Mouse (Mus musculus) neural tube, embryonic 12.5 days (tissue): ENCODE measurements around the gene Crp. TPM values are rescaled to one million over a fixed set of nuclear protein-coding genes. Genes with fewer than 3 reads are reported as not detected.
A peak's percentile ranks its signal among the peaks of the same experiment; 100 is the strongest.

ENCODE experiments used
- ATAC-seq: fragments of 200-750 bp; cut with Nextera tagmentation; 2 replicates; pipeline ENCODE4 v1.8.0; 2017; ENCODE audit warnings: low read depth, mild to moderate bottlenecking, moderate TSS enrichment, moderate library complexity; ENCODE audit not compliant: low FRiP score
- H3K27ac ChIP-seq: fragments of 300-500 bp; sonication (generic); 2 replicates; pipeline ENCODE4 v1.5.1; 2016
- H3K27me3 ChIP-seq: fragments of 300-500 bp; sonication (generic); replicated peaks from 2 replicates; pipeline ENCODE4 v1.6.1; 2016; ENCODE audit warnings: mild to moderate bottlenecking
- H3K36me3 ChIP-seq: fragments of 300-500 bp; sonication (generic); 2 replicates; pipeline ENCODE4 v1.6.1; 2016; ENCODE audit warnings: mild to moderate bottlenecking
- H3K4me1 ChIP-seq: fragments of 300-500 bp; sonication (generic); 2 replicates; pipeline ENCODE4 v1.6.1; 2016
- H3K4me2 ChIP-seq: fragments of 300-500 bp; sonication (generic); replicated peaks from 2 replicates; pipeline ENCODE4 v1.6.1; 2016; ENCODE audit warnings: mild to moderate bottlenecking
- H3K4me3 ChIP-seq: fragments of 300-500 bp; sonication (generic); 2 replicates; pipeline ENCODE4 v1.5.1; 2016
- H3K9ac ChIP-seq: fragments of 300-500 bp; sonication (generic); 2 replicates; pipeline ENCODE4 v1.6.1; 2016; ENCODE audit warnings: mild to moderate bottlenecking
- H3K9me3 ChIP-seq: fragments of 300-500 bp; sonication (generic); 2 replicates; pipeline ENCODE4 v1.6.1; 2016; ENCODE audit warnings: mild to moderate bottlenecking
- WGBS: fragments of 180-500 bp; shearing (Covaris S2); methylation state at CpG from one replicate; pipeline ENCODE4 v1.1.7; 2016; 5-methylcytosine and 5-hydroxymethylcytosine counted together
- polyA plus RNA-seq: library from polyadenylated mRNA; unstranded; fragments of >200 nt; fragmentation: Nextera tagmentation; extraction: Ambion mirVana; gene quantifications from 2 replicates; pipeline ENCODE4 v1.2.1, GENCODE M21; 2016

Crp gene
- polyA plus RNA-seq, 1 experiment from 2014 or later = 1.7 TPM

DNA sequence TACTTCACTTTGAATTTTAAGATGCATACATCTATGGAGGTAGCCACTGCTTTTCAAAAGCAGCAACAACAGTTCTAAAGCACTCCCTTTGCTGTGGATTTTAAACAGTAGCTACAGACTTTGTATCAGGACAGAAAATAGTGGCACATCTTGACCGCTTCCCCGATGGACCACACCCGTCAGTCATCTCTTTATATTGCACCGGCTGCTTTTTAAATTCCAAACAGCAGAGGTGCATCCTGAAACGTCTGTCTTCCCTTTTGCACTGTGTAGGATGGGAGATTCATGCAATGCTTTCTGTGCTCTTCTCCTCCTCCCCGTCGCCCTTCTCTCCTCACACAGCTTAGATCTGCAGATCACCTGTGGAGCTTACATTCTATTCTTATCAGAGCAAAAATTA, 57.3 kb downstream of the Crp start:
- ATAC-seq = no peak
- Histone ChIP-seq H3K27ac (no peak overlapping the region), H3K4me2 (no peak overlapping the region), H3K4me3 (no peak overlapping the region), H3K27me3 (no peaks in the 10 kb centered on the region), H3K4me1 (no peaks in the 10 kb centered on the region), H3K9me3 (no peaks in the 10 kb centered on the region), H3K36me3 (no peaks in the 10 kb centered on the region), H3K9ac (no peak overlapping the region)
- 79% methylated on average over 7 of the region's 7 CpGs for WGBS

DNA sequence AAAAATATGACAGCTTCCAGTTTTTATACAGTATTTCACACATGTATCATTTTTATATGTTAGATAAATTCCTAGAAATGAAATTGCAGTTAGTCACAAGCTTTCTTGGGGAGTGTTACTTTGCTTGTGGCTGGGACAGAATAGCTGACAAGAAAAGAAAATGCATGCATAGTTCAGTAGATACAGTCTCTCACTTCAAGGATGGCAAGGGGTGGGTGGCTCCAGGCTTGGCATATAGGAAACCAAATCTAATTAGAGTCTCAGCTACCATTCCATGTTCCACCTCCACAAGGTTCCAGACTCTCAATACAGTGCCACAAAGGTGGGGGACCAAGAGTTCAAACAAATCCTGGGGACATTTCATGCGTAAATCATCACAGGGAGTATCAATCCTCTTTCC, 61.7 kb downstream of the Crp start:
- H3K27me3 ChIP-seq = no peaks in the 10 kb centered on the region
- H3K4me3 ChIP-seq = no peak overlapping the region
- no peaks in the 10 kb centered on the region for H3K4me1 ChIP-seq
- ATAC-seq = no peak
- H3K36me3 ChIP-seq = no peaks in the 10 kb centered on the region
- H3K4me2 ChIP-seq = no peak overlapping the region
- H3K9me3 ChIP-seq = no peaks in the 10 kb centered on the region
- no peak overlapping the region for H3K27ac ChIP-seq
- no peak overlapping the region for H3K9ac ChIP-seq
- WGBS = 83% methylated on average over 1 of the region's 1 CpGs

DNA sequence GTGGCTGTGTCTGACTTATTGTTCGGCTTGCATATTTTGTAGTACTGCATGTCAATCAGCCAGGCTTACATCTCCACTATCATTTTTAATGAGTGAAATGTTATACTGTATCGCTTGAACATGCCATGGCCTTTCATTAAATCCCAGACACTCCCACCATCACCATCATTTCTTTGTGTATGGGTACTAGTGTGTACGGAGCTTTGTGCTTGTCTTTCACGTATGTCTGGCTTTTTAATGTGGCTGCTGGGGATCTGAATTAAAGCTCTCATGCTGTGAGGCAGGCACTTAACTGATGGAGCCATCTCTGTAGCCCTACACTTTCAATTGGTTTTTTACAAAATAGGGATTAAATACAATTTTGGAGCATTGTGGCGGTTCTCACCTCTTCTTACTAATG, 81.3 kb downstream of the Crp start:
- H3K4me3 ChIP-seq = no peak overlapping the region
- WGBS = 68% methylated on average over 5 of the region's 5 CpGs
- no peaks in the 10 kb centered on the region for H3K4me1 ChIP-seq
- H3K36me3 ChIP-seq = no peaks in the 10 kb centered on the region
- H3K27me3 ChIP-seq = no peaks in the 10 kb centered on the region
- no peak overlapping the region for H3K27ac ChIP-seq
- H3K9ac ChIP-seq = no peak overlapping the region
- no peak for ATAC-seq
- no peak overlapping the region for H3K4me2 ChIP-seq
- H3K9me3 ChIP-seq = no peaks in the 10 kb centered on the region

DNA sequence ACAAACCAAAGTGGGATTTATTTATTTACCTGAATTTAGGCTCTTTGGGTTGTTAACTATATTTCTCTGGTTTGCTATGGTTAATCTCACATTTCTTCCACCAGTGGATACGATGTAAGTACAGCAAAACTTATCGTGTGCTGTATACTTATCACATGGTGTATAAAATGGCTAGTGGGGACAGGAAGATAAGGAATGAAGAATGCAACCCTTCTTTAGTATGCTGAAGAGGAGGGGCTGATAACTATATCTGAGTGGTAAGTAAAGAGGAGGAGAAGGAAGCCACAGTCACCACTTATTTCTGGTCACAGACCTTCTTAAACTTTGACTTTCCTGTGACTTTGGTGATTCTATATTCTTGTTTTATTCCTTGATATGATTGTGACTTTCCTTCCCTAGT, 87.5 kb downstream of the Crp start:
- H3K4me1 ChIP-seq = no peaks in the 10 kb centered on the region
- no peaks in the 10 kb centered on the region for H3K27me3 ChIP-seq
- H3K9ac ChIP-seq = no peak overlapping the region
- H3K4me3 ChIP-seq = no peak overlapping the region
- WGBS = 97% methylated on average over 2 of the region's 2 CpGs
- H3K36me3 ChIP-seq = no peaks in the 10 kb centered on the region
- H3K4me2 ChIP-seq = no peak overlapping the region
- H3K9me3 ChIP-seq = no peaks in the 10 kb centered on the region
- no peak for ATAC-seq
- no peak overlapping the region for H3K27ac ChIP-seq

DNA sequence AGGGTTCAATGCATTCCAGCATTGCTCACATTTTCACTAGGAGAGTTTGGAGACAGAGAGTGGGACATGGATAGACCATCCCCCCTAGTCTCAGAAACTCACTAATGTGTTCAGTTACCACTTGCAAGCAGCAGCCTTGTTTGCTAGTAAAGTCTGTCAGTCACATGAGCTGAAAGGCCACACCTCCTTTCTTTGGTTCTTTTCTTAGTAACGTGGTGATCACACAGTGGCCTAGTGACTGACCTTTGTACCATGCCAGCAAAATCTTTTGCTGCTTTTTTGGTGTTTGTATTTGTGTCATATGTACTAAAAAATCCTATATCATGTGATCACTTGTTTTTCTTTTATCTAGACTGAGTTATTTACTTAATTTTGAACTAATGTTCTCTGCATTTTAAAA, 88.0 kb downstream of the Crp start:
- Histone ChIP-seq H3K9ac (no peak overlapping the region), H3K27me3 (no peaks in the 10 kb centered on the region), H3K9me3 (no peaks in the 10 kb centered on the region), H3K4me1 (no peaks in the 10 kb centered on the region), H3K4me2 (no peak overlapping the region), H3K36me3 (no peaks in the 10 kb centered on the region), H3K4me3 (no peak overlapping the region), H3K27ac (no peak overlapping the region)
- WGBS = 9% methylated on average over 1 of the region's 1 CpGs
- no peak for ATAC-seq

DNA sequence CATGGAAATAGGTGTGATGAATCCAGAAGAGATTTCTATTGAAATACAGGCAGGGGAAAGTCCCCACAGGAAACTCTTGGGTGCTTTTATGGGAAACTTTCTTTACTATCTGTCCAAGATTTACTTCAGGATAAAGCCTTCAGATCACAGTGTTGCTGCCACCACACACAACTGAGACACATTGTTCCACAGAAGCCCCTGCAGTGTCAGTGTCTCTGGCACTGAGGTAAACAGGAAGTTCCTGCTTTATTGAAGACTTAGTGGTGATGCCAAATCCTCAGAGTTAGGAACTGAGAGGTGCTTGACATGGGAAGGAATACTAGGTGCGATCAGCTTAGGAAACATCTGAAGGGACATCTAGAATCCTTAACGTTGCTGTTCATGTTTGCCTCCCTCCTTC, 131.1 kb downstream of the Crp start:
- no peaks in the 10 kb centered on the region for H3K4me1 ChIP-seq
- no peak overlapping the region for H3K9ac ChIP-seq
- 81% methylated on average over 2 of the region's 2 CpGs for WGBS
- H3K27ac ChIP-seq = no peak overlapping the region
- no peak overlapping the region for H3K4me2 ChIP-seq
- H3K4me3 ChIP-seq = no peak overlapping the region
- ATAC-seq = no peak
- H3K9me3 ChIP-seq = no peaks in the 10 kb centered on the region
- no peaks in the 10 kb centered on the region for H3K27me3 ChIP-seq
- no peaks in the 10 kb centered on the region for H3K36me3 ChIP-seq

DNA sequence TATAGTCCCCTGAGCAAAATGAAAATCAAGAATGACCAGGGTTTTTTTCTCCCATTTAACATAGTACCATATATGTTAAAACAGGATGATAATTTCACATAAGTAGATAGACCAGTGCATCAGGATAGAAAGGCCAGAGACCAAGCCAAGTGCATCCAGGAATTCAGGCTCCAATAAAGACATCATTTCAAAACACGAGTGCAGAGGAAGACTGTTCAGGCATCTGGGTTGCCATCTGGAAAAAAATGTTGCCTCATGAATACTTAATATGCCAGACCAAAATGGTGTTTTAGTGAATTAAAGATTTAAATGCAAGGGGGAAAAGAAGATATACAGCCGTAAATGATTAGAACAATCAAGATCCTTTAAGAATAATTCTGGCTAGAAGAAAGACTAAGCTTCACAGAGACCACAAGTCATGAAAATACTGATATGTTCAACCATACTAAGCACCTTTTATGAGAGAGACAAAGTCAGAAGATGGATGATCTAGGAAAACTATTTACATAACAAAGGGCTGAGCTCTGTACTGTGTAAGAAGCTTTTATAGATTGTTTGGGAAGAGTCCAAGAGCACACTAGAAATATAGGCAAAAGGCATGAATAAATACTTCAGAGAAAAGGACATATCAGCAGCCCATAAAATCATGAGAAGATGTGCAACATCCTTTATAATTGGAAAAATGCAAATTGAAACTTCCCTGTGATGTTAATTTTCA, 149.3 kb downstream of the Crp start:
- peak; percentile 77 for ATAC-seq
- H3K9ac ChIP-seq = no peak overlapping the region
- 37% methylated on average over 2 of the region's 2 CpGs for WGBS
- H3K36me3 ChIP-seq = no peaks in the 10 kb centered on the region
- no peak overlapping the region for H3K4me3 ChIP-seq
- no peaks in the 10 kb centered on the region for H3K27me3 ChIP-seq
- H3K27ac ChIP-seq = no peak overlapping the region
- no peak overlapping the region for H3K4me2 ChIP-seq
- no peaks in the 10 kb centered on the region for H3K9me3 ChIP-seq
- no peaks in the 10 kb centered on the region for H3K4me1 ChIP-seq

DNA sequence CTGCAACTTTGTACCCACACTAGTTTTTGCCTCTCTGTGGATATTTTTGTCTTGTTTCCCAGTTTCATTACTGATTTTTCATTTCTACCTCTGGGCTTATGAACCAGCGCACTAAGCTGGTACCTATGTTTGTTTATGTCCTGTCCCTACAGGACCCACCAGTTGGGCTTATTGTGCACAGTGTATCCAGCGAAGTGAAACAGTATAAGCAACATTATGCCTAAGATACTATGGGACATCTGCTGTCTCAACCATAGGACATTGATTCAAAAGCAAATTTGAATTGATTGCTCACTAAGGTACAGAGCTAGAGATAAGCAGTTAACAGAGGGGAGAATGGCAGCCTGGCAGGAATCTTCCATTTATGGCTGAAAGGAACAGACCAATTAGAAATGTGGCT, 150.3 kb downstream of the Crp start:
- ATAC-seq = peak; percentile 34
- Histone ChIP-seq H3K9ac (no peak overlapping the region), H3K36me3 (no peaks in the 10 kb centered on the region), H3K27me3 (no peaks in the 10 kb centered on the region), H3K4me2 (no peak overlapping the region), H3K27ac (no peak overlapping the region), H3K4me3 (no peak overlapping the region), H3K4me1 (no peaks in the 10 kb centered on the region), H3K9me3 (no peaks in the 10 kb centered on the region)
- 92% methylated on average over 2 of the region's 2 CpGs for WGBS

DNA sequence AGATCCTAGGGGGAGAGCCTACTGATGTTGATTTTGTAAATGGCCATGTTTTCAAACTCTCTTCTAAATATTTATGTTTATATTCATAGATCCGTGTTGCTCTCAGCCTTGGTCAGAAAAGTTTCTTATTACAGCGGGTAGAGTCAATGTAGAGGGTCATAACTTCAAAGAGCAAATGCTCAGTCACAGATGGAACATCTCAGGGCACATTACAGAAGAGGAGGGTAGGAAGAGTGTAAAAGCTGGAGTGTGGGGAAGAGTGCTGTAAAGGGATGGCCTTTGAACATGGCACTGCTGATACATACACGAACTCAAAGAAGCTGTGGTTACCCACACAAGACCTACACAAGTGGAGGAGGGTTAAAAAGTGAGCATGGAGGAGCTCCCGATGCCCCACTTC, 177.4 kb downstream of the Crp start:
- Histone ChIP-seq H3K4me1 (no peaks in the 10 kb centered on the region), H3K27ac (no peak overlapping the region), H3K27me3 (no peaks in the 10 kb centered on the region), H3K9me3 (no peaks in the 10 kb centered on the region), H3K4me2 (no peak overlapping the region), H3K36me3 (no peaks in the 10 kb centered on the region), H3K4me3 (no peak overlapping the region), H3K9ac (no peak overlapping the region)
- no peak for ATAC-seq
- 89% methylated on average over 4 of the region's 4 CpGs for WGBS

DNA sequence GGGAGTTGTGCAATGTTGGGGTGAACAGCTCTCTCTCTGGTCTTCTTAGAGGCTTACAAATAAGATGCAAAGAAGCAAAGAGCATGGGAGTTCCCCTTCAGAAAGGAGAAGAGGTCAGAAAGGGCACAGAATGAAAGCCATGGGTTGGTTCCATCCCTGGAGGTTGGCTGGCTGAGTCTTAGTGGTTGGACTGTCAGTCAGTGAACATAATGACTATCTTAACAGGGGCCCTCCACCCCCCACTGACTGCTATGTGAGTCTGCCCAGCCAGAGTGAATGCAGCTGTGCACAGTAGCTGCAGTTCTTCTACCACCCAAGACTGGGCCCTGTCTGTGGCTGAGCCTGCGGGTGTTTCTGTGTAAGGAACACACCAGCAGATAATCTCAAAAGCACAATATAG, 178.8 kb downstream of the Crp start:
- 55% methylated on average over 1 of the region's 1 CpGs for WGBS
- Histone ChIP-seq H3K27me3 (no peaks in the 10 kb centered on the region), H3K9ac (no peak overlapping the region), H3K36me3 (no peaks in the 10 kb centered on the region), H3K27ac (no peak overlapping the region), H3K4me3 (no peak overlapping the region), H3K4me1 (no peaks in the 10 kb centered on the region), H3K9me3 (no peaks in the 10 kb centered on the region), H3K4me2 (no peak overlapping the region)
- no peak for ATAC-seq

Other genes with a start within 250 kb of the Crp start
- 0.19 TPM in 1 of 2 replicates, not detected in the other for gene Slamf9, start 222.7 kb upstream of the Crp start, polyA plus RNA-seq
- 83.5 and 84.1 TPM in 2 replicates for gene Igsf9, start 216.3 kb upstream of the Crp start, polyA plus RNA-seq
- gene Tagln2, start 198.0 kb upstream of the Crp start, polyA plus RNA-seq = 105 and 131 TPM in 2 replicates
- gene Cfap45, start 177.3 kb upstream of the Crp start, polyA plus RNA-seq = 2.3 and 2.5 TPM in 2 replicates
- 0.31 and 0.58 TPM in 2 replicates for gene Vsig8, start 142.1 kb upstream of the Crp start, polyA plus RNA-seq
- not detected in 2 replicates for gene Slamf8, start 107.5 kb upstream of the Crp start, polyA plus RNA-seq
- gene Fcrl6, start 95.5 kb upstream of the Crp start, polyA plus RNA-seq = 0.16 and 0.19 TPM in 2 replicates
- gene Dusp23, start 65.1 kb upstream of the Crp start, polyA plus RNA-seq = 20.0 and 20.8 TPM in 2 replicates
- gene Apcs, start 197.0 kb downstream of the Crp start, polyA plus RNA-seq = not detected in 2 replicates